Mouse (Mus musculus): Measurements from ENCODE around the gene Acsf2. TPM values are rescaled to one million over a fixed set of nuclear protein-coding genes. Genes with fewer than 3 reads are reported as not detected.
A peak's percentile ranks its signal among the peaks of the same experiment; 100 is the strongest.

Gene Acsf2
- polyA plus RNA-seq, 1 experiment from 2014 or later = 10.2 TPM

GRCm38 (mm10) chr11:94574560-94574959 lies 27.1 kb downstream of the Acsf2 start:
- WGBS = 21% methylated on average over 7 of the region's 7 CpGs
- H3K27me3 ChIP-seq (ENCODE audit: insufficient read depth, low read length) = no peaks in the 10 kb centered on the region
- no peak overlapping the region for H3K27ac ChIP-seq (ENCODE audit: low read depth)
- H3K4me1 ChIP-seq (ENCODE audit: insufficient read depth) = no peaks in the 10 kb centered on the region
- H3K4me2 ChIP-seq = no peak overlapping the region
- H3K9me3 ChIP-seq (ENCODE audit: low read depth, low read length) = no peaks in the 10 kb centered on the region
- TF ChIP-seq CTCF (IDR thresholded peaks at IDR 0.05; ENCODE audit: low read depth) = no peak
- H3K4me3 ChIP-seq (ENCODE audit: low read depth, low read length) = no peak overlapping the region
- peaks cover 13% of the 10 kb centered on the region; the same call in 1 of the 2 replicates for H3K36me3 ChIP-seq (ENCODE audit: insufficient read depth)
- DNase-seq = no peak
- no peak for ATAC-seq (ENCODE audit: insufficient read depth)
- no peak overlapping the region for H3K9ac ChIP-seq

- Histone ChIP-seq H3K4me1 (ENCODE audit: insufficient read depth) (no peaks in the 10 kb centered on the region), H3K4me3 (ENCODE audit: low read depth, low read length) (no peak overlapping the region), H3K9me3 (ENCODE audit: low read depth, low read length) (no peaks in the 10 kb centered on the region), H3K27me3 (ENCODE audit: insufficient read depth, low read length) (no peaks in the 10 kb centered on the region), H3K9ac (no peak overlapping the region), H3K4me2 (no peak overlapping the region), H3K27ac (ENCODE audit: low read depth) (no peak overlapping the region), H3K36me3 (ENCODE audit: insufficient read depth) (peaks cover 21% of the 10 kb centered on the region; the same call in 1 of the 2 replicates)
- DNase-seq = no peak
- WGBS = 90% methylated on average over 1 of the region's 1 CpGs
- TF ChIP-seq CTCF (IDR thresholded peaks at IDR 0.05; ENCODE audit: low read depth) = no peak
- ATAC-seq (ENCODE audit: insufficient read depth) = no peak
Measured at GRCm38 (mm10) chr11:94571850-94572249, 29.8 kb downstream of the Acsf2 start.

- no peak for TF ChIP-seq CTCF (IDR thresholded peaks at IDR 0.05; ENCODE audit: low read depth)
- Histone ChIP-seq H3K27ac (ENCODE audit: low read depth) (peak overlapping the region; percentile 50), H3K36me3 (ENCODE audit: insufficient read depth) (peaks cover 18% of the 10 kb centered on the region; the same call in 1 of the 2 replicates), H3K4me1 (ENCODE audit: insufficient read depth) (no peaks in the 10 kb centered on the region), H3K9ac (no peak overlapping the region), H3K4me2 (no peak overlapping the region), H3K4me3 (ENCODE audit: low read depth, low read length) (no peak overlapping the region), H3K9me3 (ENCODE audit: low read depth, low read length) (no peaks in the 10 kb centered on the region), H3K27me3 (ENCODE audit: insufficient read depth, low read length) (no peaks in the 10 kb centered on the region)
- peak; percentile 48; the same call in 1 of the 2 replicates for ATAC-seq (ENCODE audit: insufficient read depth)
- peak; percentile 30 for DNase-seq
- 53% methylated on average over 9 of the region's 9 CpGs for WGBS
Measured at GRCm38 (mm10) chr11:94570612-94571011, 31.1 kb downstream of the Acsf2 start.

DNA sequence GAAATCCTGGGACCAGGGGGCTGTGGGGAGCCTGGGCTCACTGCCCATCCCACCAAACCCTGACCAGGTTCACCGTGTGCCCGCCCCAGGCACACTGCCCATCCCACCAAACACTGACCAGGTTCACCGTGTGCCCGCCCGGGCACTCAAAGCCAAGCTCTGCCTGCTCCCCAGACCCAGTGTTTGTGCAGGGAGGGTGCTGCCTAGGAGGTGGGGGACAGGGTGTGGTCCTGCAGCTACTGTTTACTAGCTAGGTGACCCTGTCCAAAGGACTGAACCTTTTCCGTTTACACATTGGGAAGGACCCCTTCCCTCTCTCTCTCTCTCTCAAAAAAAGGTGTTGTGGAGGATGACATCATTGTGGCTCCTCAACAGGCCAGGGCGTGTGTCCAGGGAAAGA lies 34.3 kb downstream of the Acsf2 start:
- DNase-seq (no peak), ATAC-seq (ENCODE audit: insufficient read depth) (no peak)
- WGBS = 82% methylated on average over 7 of the region's 7 CpGs
- no peak for TF ChIP-seq CTCF (IDR thresholded peaks at IDR 0.05; ENCODE audit: low read depth)
- peaks cover 11% of the 10 kb centered on the region for H3K4me1 ChIP-seq (ENCODE audit: insufficient read depth)
- H3K27ac ChIP-seq (ENCODE audit: low read depth) = no peak overlapping the region
- peaks cover 18% of the 10 kb centered on the region; the same call in 1 of the 2 replicates for H3K36me3 ChIP-seq (ENCODE audit: insufficient read depth)
- H3K4me3 ChIP-seq (ENCODE audit: low read depth, low read length) = no peak overlapping the region
- H3K9me3 ChIP-seq (ENCODE audit: low read depth, low read length) = no peaks in the 10 kb centered on the region
- H3K9ac ChIP-seq = no peak overlapping the region
- peaks cover 10% of the 10 kb centered on the region; the same call in 1 of the 2 replicates for H3K27me3 ChIP-seq (ENCODE audit: insufficient read depth, low read length)
- H3K4me2 ChIP-seq = no peak overlapping the region

- H3K4me1 ChIP-seq (ENCODE audit: insufficient read depth) = peaks cover 11% of the 10 kb centered on the region
- H3K9me3 ChIP-seq (ENCODE audit: low read depth, low read length) = no peaks in the 10 kb centered on the region
- no peak overlapping the region for H3K4me2 ChIP-seq
- ATAC-seq (ENCODE audit: insufficient read depth) (no peak), DNase-seq (no peak)
- H3K9ac ChIP-seq = no peak overlapping the region
- no peak for TF ChIP-seq CTCF (IDR thresholded peaks at IDR 0.05; ENCODE audit: low read depth)
- H3K27ac ChIP-seq (ENCODE audit: low read depth) = no peak overlapping the region
- H3K27me3 ChIP-seq (ENCODE audit: insufficient read depth, low read length) = peaks cover 10% of the 10 kb centered on the region; the same call in 1 of the 2 replicates
- peaks cover 18% of the 10 kb centered on the region; the same call in 1 of the 2 replicates for H3K36me3 ChIP-seq (ENCODE audit: insufficient read depth)
- WGBS = 48% methylated on average over 6 of the region's 6 CpGs
- H3K4me3 ChIP-seq (ENCODE audit: low read depth, low read length) = no peak overlapping the region
Measured at GRCm38 (mm10) chr11:94566534-94566933, 35.1 kb downstream of the Acsf2 start.

DNA sequence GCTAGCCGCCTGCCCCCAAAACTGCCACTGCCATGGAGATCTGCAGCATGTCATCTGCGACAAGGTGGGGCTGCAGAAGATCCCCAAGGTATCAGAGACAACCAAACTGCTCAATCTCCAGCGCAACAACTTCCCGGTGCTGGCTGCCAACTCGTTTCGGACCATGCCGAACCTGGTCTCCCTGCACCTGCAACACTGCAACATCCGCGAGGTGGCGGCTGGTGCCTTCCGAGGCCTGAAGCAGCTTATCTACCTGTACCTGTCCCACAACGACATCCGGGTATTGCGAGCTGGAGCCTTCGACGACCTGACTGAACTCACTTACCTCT lies 36.6 kb downstream of the Acsf2 start:
- Histone ChIP-seq H3K4me2 (peak overlapping the region; percentile 59), H3K9ac (no peak overlapping the region), H3K27me3 (ENCODE audit: insufficient read depth, low read length) (peaks cover 10% of the 10 kb centered on the region; the same call in 1 of the 2 replicates), H3K36me3 (ENCODE audit: insufficient read depth) (peaks cover 9% of the 10 kb centered on the region; the same call in 1 of the 2 replicates), H3K9me3 (ENCODE audit: low read depth, low read length) (no peaks in the 10 kb centered on the region), H3K4me1 (ENCODE audit: insufficient read depth) (peaks cover 11% of the 10 kb centered on the region), H3K27ac (ENCODE audit: low read depth) (no peak overlapping the region), H3K4me3 (ENCODE audit: low read depth, low read length) (peak overlapping the region; percentile 24)
- TF ChIP-seq CTCF (IDR thresholded peaks at IDR 0.05; ENCODE audit: low read depth) = peak; percentile 49
- WGBS = 19% methylated on average over 16 of the region's 16 CpGs
- ATAC-seq (ENCODE audit: insufficient read depth) (no peak), DNase-seq (peak; percentile 50)

DNA sequence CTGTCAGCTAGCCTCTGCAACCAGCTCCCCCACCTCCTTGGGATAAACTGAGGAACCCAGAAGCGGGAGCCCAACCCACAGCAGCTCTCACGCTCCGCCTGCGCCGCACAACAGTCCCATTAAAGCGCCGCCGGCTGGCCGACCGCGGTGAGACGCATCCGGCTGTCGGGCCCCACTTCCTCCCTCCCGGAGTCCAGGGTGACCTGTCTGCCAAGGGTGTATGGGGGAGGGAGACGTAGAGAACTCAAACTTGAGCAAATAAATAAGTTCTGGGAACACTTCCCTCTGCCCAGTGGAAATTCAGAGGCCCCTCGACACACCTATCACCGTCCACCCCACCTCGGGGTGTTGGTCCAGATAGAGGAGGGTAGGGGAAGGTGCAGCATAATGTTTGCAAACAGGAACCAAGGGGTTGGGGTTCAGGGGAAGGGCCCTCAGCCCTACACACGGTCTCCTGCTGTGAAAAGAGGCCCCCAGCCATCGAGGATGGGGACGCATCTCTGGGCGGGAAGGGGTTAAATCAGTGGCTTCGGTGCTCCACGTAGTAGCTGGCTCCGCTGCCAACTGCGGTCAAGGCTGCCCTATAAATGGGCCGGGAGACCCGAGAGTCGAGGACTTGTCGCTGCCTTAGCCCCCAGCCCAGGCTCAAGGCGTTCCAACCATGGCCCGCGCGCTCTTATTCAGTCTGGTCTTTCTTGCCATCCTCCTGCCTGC lies 37.1 kb downstream of the Acsf2 start, which contains the start of gene Chad:
Gene Chad (plus strand): TSS at position 611 of the 714 bp plus-strand sequence.
- peak within 1 kb of the TSS; percentile 10; the same call in 1 of the 2 replicates for H3K9ac ChIP-seq
- no peaks in the 10 kb centered on the region for H3K9me3 ChIP-seq (ENCODE audit: low read depth, low read length)
- H3K27ac ChIP-seq (ENCODE audit: low read depth) = no peak within 1 kb of the TSS
- WGBS = 4% methylated on average over 35 of the region's 35 CpGs
- peak within 1 kb of the TSS; percentile 59 for H3K4me2 ChIP-seq
- H3K36me3 ChIP-seq (ENCODE audit: insufficient read depth) = peaks cover 8% of the 10 kb centered on the region; the same call in 1 of the 2 replicates
- peaks cover 10% of the 10 kb centered on the region; the same call in 1 of the 2 replicates for H3K27me3 ChIP-seq (ENCODE audit: insufficient read depth, low read length)
- peak; percentile 50; the same call in 1 of the 2 replicates for ATAC-seq (ENCODE audit: insufficient read depth)
- H3K4me1 ChIP-seq (ENCODE audit: insufficient read depth) = peaks cover 11% of the 10 kb centered on the region
- DNase-seq = peak; percentile 71
- H3K4me3 ChIP-seq (ENCODE audit: low read depth, low read length) = peak within 1 kb of the TSS; percentile 24
- TF ChIP-seq CTCF (IDR thresholded peaks at IDR 0.05; ENCODE audit: low read depth) = peak; percentile 35
